Mouse (Mus musculus) G1E (cell line): ENCODE results near the gene Tbc1d10b. TPM values are rescaled to one million over a fixed set of nuclear protein-coding genes. Genes with fewer than 3 reads are reported as not detected.

ENCODE experiments used
- ATAC-seq: 2 replicates; pipeline ENCODE4 v1.8.0; 2016; ENCODE audit warnings: mild to moderate bottlenecking; ENCODE audit not compliant: insufficient number of reproducible peaks, poor library complexity, low FRiP score, severe bottlenecking; ENCODE audit errors: extremely low read depth
- DNase-seq: peaks from one replicate; pipeline ENCODE4 v3.0.0; 2012; ENCODE audit warnings: low spot score
- H3K27me3 ChIP-seq: 2 replicates; pipeline ENCODE4 v1.6.1; 2012; ENCODE audit warnings: mild to moderate bottlenecking, low read length, inconsistent platforms; ENCODE audit not compliant: insufficient read depth
- H3K36me3 ChIP-seq: replicated peaks from 2 replicates; pipeline ENCODE3; 2012; ENCODE audit warnings: mild to moderate bottlenecking, inconsistent platforms
- H3K4me1 ChIP-seq: 2 replicates; pipeline ENCODE4 v1.6.1; 2012; ENCODE audit warnings: low read depth, low read length, inconsistent platforms, mixed read lengths; ENCODE audit not compliant: insufficient read depth
- H3K4me3 ChIP-seq: 2 replicates; pipeline ENCODE4 v1.5.1; 2012; ENCODE audit warnings: low read depth, mild to moderate bottlenecking, inconsistent platforms, low read length, moderate library complexity, mixed read lengths
- H3K9me3 ChIP-seq: replicated peaks from 2 replicates; pipeline ENCODE4 v1.6.1; 2012; ENCODE audit warnings: inconsistent platforms
- CTCF ChIP-seq: IDR thresholded peaks from 2 replicates; pipeline ENCODE4 v1.5.1; 2012; ENCODE audit warnings: low read depth, low read length, inconsistent platforms, mixed read lengths
- GATA1 ChIP-seq: IDR thresholded peaks from 2 replicates; pipeline ENCODE4 v1.6.1; 2012; ENCODE audit warnings: borderline replicate concordance, low read length, inconsistent platforms, mixed read lengths
- GATA2 ChIP-seq: IDR thresholded peaks from 2 replicates; pipeline ENCODE4 v1.6.1; 2012; ENCODE audit warnings: low read depth, low read length, inconsistent platforms, borderline replicate concordance
- POLR2AphosphoS5 ChIP-seq: IDR thresholded peaks from 2 replicates; pipeline ENCODE4 v1.6.1; 2012; ENCODE audit warnings: low read depth, low read length, inconsistent platforms; ENCODE audit not compliant: insufficient replicate concordance
- TAL1 ChIP-seq: conservative IDR thresholded peaks from 2 replicates; pipeline ENCODE4 v1.6.1; 2012; ENCODE audit warnings: low read depth, low read length, inconsistent platforms, mixed read lengths
- polyA plus RNA-seq: library from polyadenylated mRNA; stranded (reverse); fragments of >175 nt; gene quantifications from 2 replicates; pipeline ENCODE4 v1.2.3, GENCODE M21; 2012
- total RNA-seq, 2 experiments: library from RNA; stranded (forward) in 1 of 2; stranded (reverse) in 1 of 2; fragments of 200-1000 nt in 1 of 2; fragments of >200 nt in 1 of 2; fragmentation: Nextera tagmentation in 1 of 2; gene quantifications; 2 replicates each; pipeline ENCODE4 v1.2.3; 2014 to 2017

Gene Tbc1d10b
- total and polyA plus RNA-seq, 3 experiments = 26.7 to 74.1 (median 40.1) TPM

- DNase-seq = no peak
- Histone ChIP-seq H3K4me1 (peaks cover 71% of the 10 kb centered on the region), H3K27me3 (no peaks in the 10 kb centered on the region), H3K9me3 (no peaks in the 10 kb centered on the region), H3K36me3 (peaks cover 87% of the 10 kb centered on the region), H3K4me3 (peak overlapping the region; percentile 75)
- no peak for ATAC-seq
- TF ChIP-seq GATA2 (no peak), POLR2AphosphoS5 (no peak), TAL1 (no peak), CTCF (no peak), GATA1 (no peak)
Observed at GRCm38 (mm10) chr7:127194633-127195029, 13.6 kb downstream of the Tbc1d10b start.

- ATAC-seq = no peak
- TF ChIP-seq TAL1 = no peak
- no peak for TF ChIP-seq GATA1
- no peak for TF ChIP-seq GATA2
- TF ChIP-seq CTCF = no peak
- no peak for TF ChIP-seq POLR2AphosphoS5
- H3K27me3 ChIP-seq = no peaks in the 10 kb centered on the region
- peaks cover 87% of the 10 kb centered on the region for H3K36me3 ChIP-seq
- H3K4me1 ChIP-seq = peaks cover 73% of the 10 kb centered on the region
- H3K4me3 ChIP-seq = peak overlapping the region; percentile 75; the same call in 1 of the 2 replicates
- DNase-seq = no peak
- H3K9me3 ChIP-seq = no peaks in the 10 kb centered on the region
Observed at GRCm38 (mm10) chr7:127194011-127194632, 14.1 kb downstream of the Tbc1d10b start.

- ATAC-seq (no peak), DNase-seq (no peak)
- Histone ChIP-seq H3K27me3 (no peaks in the 10 kb centered on the region), H3K36me3 (peaks cover 86% of the 10 kb centered on the region), H3K4me3 (no peak overlapping the region), H3K9me3 (no peaks in the 10 kb centered on the region), H3K4me1 (peaks cover 73% of the 10 kb centered on the region)
- TF ChIP-seq GATA2 = no peak
Observed at GRCm38 (mm10) chr7:127192989-127193388, 15.3 kb downstream of the Tbc1d10b start.

- H3K4me1 ChIP-seq = peaks cover 70% of the 10 kb centered on the region
- H3K36me3 ChIP-seq = peaks cover 80% of the 10 kb centered on the region
- DNase-seq (no peak), ATAC-seq (no peak)
- no peaks in the 10 kb centered on the region for H3K27me3 ChIP-seq
- no peak overlapping the region for H3K4me3 ChIP-seq
- H3K9me3 ChIP-seq = no peaks in the 10 kb centered on the region
- TF ChIP-seq TAL1 (no peak), GATA2 (no peak), GATA1 (no peak), CTCF (no peak), POLR2AphosphoS5 (no peak)
Observed at GRCm38 (mm10) chr7:127190672-127191071, 17.6 kb downstream of the Tbc1d10b start.

- Histone ChIP-seq H3K4me3 (no peak overlapping the region), H3K27me3 (no peaks in the 10 kb centered on the region), H3K4me1 (peaks cover 75% of the 10 kb centered on the region), H3K36me3 (peaks cover 65% of the 10 kb centered on the region), H3K9me3 (no peaks in the 10 kb centered on the region)
- ATAC-seq = no peak
- no peak for DNase-seq
- TF ChIP-seq GATA2 = no peak
Observed at GRCm38 (mm10) chr7:127188305-127189276, 19.7 kb downstream of the Tbc1d10b start.

- ATAC-seq (no peak), DNase-seq (no peak)
- H3K4me1 ChIP-seq = peaks cover 76% of the 10 kb centered on the region
- no peak for TF ChIP-seq TAL1
- TF ChIP-seq GATA2 = no peak
- TF ChIP-seq POLR2AphosphoS5 = no peak
- TF ChIP-seq GATA1 = no peak
- TF ChIP-seq CTCF = no peak
- peaks cover 53% of the 10 kb centered on the region for H3K36me3 ChIP-seq
- H3K27me3 ChIP-seq = no peaks in the 10 kb centered on the region
- H3K9me3 ChIP-seq = no peaks in the 10 kb centered on the region
- H3K4me3 ChIP-seq = no peak overlapping the region
Observed at GRCm38 (mm10) chr7:127187351-127187750, 20.9 kb downstream of the Tbc1d10b start.
